Mouse (Mus musculus) embryonic fibroblast, embryonic 13.5 days (primary cell): ENCODE results near the gene 1700061G19Rik. TPM values are rescaled to one million over a fixed set of nuclear protein-coding genes. Genes with fewer than 3 reads are reported as not detected.
A peak's percentile ranks its signal among the peaks of the same experiment; 100 is the strongest.

Experiments
- H3K27ac ChIP-seq: 2 replicates; pipeline ENCODE4 v1.5.1; 2012; ENCODE audit warnings: low read length, control low read depth, inconsistent platforms; ENCODE audit not compliant: insufficient read depth
- H3K4me1 ChIP-seq: 2 replicates; pipeline ENCODE4 v1.6.1; 2011; ENCODE audit warnings: low read length; ENCODE audit not compliant: control insufficient read depth, insufficient read depth
- H3K4me3 ChIP-seq: 2 replicates; pipeline ENCODE4 v1.5.1; 2011; ENCODE audit warnings: mild to moderate bottlenecking, control low read depth, low read length; ENCODE audit not compliant: insufficient read depth
- CTCF ChIP-seq: IDR thresholded peaks from 2 replicates; pipeline ENCODE4 v1.5.1; 2011; ENCODE audit warnings: mild to moderate bottlenecking, control low read depth, low read length, moderate library complexity, borderline replicate concordance; ENCODE audit not compliant: insufficient read depth
- POLR2A ChIP-seq: IDR thresholded peaks from 2 replicates; pipeline ENCODE4 v1.6.1; 2011; ENCODE audit warnings: low read depth, mild to moderate bottlenecking, control low read depth, low read length, moderate library complexity
- polyA plus RNA-seq: library from polyadenylated mRNA; stranded (reverse); fragments of >200 nt; gene quantifications from 2 replicates; pipeline ENCODE4 v1.2.4, GENCODE M21; 2011; ENCODE audit warnings: low read depth; ENCODE audit not compliant: missing spikeins, insufficient read length

The 1700061G19Rik gene
- polyA plus RNA-seq, result not detected in 2 replicates

DNA sequence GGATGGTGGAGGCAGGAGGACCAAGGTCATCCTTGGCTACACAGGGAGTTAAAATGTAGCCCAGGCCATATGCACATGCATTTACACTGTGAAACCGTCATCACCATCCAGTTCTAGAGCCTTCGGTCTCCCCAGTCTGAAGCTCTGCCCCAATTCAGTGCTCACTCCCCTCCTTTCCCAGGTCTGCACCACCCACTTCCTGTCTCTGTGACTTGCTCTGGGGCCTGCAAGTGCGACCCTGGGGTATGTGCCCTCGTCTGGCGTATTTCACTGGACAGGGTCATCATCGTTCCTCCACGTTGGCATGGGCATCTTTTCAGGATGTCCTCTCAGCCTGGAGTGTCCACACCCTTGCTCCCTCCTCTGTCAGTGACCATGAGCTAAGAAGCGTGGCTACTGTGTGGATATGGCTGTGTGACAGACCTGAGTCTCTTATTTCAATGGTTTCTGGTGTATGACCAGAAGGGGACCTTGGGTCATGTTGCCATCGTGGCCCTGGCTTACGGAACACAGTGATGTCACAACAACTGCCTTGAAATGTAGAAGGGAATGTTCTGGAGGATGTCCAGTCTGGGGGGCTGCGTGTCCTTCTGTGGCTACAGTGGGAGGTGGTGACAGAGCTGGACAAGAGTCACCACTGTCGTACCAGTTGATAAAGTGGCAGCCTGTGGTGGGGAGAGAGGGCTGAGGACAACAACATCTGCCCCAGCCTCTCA, at the start of gene 1700061G19Rik:
1700061G19Rik (plus strand) TSS at position 542 of the 716 bp plus-strand sequence.
- TF ChIP-seq CTCF (no peak), POLR2A (no peak)
- H3K4me3 ChIP-seq, result no peak within 1 kb of the TSS
- no peak within 1 kb of the TSS for H3K27ac ChIP-seq
- no peaks in the 10 kb centered on the region for H3K4me1 ChIP-seq

DNA sequence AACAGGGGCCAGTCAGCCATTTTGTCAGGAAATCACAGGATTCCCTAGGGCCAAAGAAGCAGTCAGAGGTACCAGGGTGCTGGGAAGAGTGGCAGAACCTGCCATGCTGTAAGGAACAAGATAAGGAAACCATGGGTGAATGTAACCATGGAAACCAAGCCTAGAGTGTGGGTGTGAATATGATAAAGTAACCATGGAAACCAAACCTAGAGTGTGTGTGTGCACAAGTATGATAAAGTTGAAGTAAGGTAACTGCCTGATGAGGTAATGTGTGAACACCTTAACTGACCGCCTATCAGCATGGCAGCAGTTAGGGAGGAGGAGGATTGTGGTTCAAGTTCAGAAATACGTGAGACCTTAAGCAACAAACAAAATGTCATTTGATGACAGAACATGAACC, 48.6 kb upstream of the 1700061G19Rik start:
- TF ChIP-seq POLR2A (no peak), CTCF (no peak)
- Histone ChIP-seq H3K4me1 (no peaks in the 10 kb centered on the region), H3K4me3 (no peak overlapping the region), H3K27ac (no peak overlapping the region)

DNA sequence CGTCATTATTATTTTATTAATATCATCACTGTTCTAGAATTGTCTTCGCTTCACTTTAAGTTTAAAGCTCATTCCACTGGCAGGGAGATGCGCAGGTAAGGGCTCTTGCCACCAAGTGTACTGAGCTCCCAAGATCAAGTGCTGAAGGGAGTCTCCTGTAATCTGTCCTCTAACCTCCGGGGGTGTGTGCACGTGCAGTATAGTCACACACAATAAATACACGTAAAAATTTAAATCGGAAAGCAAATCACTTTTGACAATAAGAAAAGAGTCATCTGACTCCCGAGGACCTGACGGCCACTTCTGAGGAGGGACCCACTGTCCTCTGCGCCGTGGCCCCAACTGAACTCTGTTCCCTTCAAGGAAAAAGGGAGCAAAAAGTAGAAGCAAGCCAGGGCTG, 46.1 kb upstream of the 1700061G19Rik start:
- Histone ChIP-seq H3K27ac (no peak overlapping the region), H3K4me1 (no peaks in the 10 kb centered on the region), H3K4me3 (no peak overlapping the region)
- TF ChIP-seq POLR2A (no peak), CTCF (no peak)

DNA sequence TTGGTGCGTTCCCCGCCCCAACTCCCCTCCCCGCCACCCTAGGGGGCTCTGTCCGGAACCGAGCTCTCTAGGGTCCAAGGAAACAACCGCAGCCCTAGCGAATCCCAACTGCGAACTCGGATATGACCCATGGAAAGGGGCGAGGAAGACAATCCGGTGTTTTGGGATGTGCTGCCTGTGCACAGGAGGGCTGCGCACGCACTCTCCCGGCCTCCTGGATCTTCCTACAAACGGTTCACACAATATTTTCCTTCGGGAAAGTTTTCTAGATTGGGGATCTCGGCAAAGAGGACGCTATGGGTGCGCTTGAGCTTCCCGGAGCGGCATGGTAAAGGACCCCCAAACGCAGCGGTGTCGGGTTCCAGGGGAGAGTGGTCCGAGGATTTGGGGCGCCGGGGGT, 45.5 kb upstream of the 1700061G19Rik start:
- H3K4me1 ChIP-seq, result no peaks in the 10 kb centered on the region
- peak overlapping the region; percentile 42 for H3K4me3 ChIP-seq
- no peak overlapping the region for H3K27ac ChIP-seq
- TF ChIP-seq POLR2A (no peak), CTCF (no peak)

DNA sequence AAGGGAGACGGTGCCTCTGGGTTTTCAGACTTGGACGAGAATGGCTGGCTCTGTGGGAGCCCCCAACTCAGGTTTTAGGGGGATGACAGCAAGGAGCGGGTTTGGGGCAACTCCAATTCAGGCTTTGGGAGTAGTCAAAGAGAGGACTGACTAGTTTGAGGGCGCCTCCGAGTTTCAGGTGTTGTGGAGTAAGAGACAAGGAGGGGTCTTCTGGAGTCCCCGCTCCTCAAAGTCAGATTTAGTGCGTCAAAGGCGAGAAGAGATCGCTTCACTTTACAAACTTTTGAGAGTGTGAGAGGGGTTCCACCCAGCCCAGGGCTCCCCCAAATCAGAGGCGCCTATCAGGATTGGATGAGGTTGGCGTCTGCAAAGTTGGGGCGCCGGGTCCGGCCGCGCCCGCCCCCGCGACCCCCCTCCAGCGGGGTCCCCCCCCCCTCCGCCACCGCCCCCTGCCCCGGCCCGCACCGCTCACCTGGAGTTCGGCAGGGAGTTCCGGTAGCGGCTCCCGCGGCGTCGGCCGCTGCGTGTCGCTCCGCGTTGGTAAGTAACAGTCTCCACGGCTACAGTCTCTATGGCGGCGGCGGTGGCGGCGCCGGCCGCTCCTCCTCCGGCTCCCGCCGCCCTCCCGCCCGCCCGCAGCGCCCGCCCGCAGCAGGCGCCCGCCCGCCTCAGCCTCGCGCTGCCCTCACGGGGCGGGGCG, 44.7 kb upstream of the 1700061G19Rik start, which contains the start of gene Rfx2:
Rfx2 (minus strand) TSS at position 603 of the 700 bp plus-strand sequence.
- Histone ChIP-seq H3K4me1 (no peaks in the 10 kb centered on the region), H3K27ac (no peak within 1 kb of the TSS), H3K4me3 (peak within 1 kb of the TSS; percentile 42)
- TF ChIP-seq POLR2A, result no peak
- no peak for TF ChIP-seq CTCF

DNA sequence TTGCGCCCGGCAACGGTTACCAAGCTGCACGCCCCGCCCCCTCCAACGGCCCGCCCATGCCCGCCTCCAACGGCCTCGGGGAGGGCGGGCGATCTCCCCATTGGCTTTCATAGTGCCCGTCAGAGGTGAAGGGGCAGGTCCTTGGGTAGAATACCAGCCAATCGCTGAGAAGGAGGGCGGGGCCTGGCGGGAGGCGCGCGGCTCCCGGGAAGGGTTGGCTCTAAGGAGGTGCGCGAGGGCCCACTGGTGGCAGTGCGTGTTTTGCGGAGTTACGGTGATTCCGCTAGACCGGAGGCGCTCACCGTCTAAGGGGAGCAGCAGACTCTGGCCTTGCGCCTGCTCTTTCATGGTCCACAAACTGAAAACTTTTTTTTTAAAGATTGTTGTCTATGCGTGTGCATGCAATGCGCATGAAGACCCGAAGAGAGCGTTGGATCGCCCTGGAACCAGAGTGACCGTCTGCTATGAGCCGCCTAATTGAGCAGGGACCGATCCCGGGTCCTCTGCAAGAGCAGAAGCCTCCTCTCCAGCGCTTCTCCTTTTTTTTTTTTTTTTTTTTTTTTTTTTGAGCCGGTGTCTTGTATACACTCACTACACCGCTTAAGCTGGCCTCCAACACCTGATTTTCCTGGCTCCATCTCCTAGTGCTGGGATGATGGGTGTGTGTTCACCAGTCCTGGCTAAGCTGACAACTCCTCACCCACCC, 44.0 kb upstream of the 1700061G19Rik start:
- Histone ChIP-seq H3K4me1 (no peaks in the 10 kb centered on the region), H3K27ac (no peak overlapping the region), H3K4me3 (peak overlapping the region; percentile 31)
- peak; percentile 20; the same call in 1 of the 2 replicates for TF ChIP-seq CTCF
- TF ChIP-seq POLR2A, result no peak

DNA sequence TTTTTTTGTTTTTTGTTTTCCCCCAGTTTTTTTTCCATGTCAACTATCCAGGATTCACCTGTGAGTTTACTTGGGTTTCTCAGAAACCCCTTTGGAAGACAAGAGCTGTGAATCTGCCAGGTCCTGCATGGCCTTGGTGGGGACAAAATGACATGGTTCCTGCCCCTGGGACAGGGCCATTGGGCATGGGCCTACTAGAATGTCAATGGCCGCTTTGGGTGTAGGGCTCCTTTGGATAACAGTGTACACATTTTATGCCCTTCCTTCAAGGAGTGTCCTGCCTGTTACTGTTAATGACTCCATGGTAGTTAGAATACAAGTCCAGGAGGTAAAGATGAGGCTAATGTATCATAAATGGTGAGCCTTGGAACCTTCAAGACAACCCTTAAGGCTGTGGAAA, 42.4 kb upstream of the 1700061G19Rik start:
- no peak for TF ChIP-seq CTCF
- Histone ChIP-seq H3K27ac (no peak overlapping the region), H3K4me1 (no peaks in the 10 kb centered on the region), H3K4me3 (no peak overlapping the region)

DNA sequence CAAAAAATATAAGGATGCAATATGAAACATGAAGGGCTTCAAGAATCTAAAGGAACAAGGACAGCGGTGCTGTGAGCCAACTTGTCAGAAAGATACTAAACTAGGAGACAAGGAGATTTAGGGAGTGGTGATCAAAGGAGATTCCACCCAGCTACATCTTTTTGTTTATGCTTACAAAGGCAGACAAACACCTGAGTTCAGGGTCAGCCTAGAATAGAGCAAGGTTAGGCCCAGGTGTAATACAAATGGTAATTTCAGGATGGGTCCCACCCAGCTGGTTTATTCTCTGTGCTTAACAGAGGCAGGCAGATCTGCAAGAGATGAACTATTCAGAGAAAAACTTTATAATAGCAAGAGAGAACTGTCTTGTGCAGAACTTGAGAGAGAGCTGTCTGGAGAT, 41.9 kb upstream of the 1700061G19Rik start:
- H3K4me1 ChIP-seq, result no peaks in the 10 kb centered on the region
- no peak overlapping the region for H3K4me3 ChIP-seq
- TF ChIP-seq POLR2A (no peak), CTCF (no peak)
- H3K27ac ChIP-seq, result no peak overlapping the region

DNA sequence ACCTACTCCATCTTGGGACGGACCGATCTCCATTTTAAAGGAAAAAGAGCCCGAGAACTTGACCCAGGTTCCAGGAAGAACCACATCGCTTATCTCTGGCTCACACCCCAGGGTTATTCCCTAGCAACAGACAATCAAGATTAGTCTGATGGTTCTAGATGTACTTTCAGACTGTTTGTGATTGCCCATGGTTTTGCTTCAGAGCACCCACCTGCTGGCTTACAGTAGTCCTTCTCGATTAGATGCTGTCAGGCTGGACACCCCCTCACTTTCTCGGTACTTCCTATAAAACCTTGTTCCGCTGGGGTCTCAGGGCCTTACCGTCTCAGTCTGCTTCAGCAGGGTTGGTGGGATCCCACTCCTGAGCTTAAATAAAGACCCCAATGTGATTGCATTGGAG, 38.9 kb upstream of the 1700061G19Rik start:
- no peak overlapping the region for H3K27ac ChIP-seq
- H3K4me1 ChIP-seq, result no peaks in the 10 kb centered on the region
- no peak for TF ChIP-seq CTCF
- TF ChIP-seq POLR2A, result no peak
- H3K4me3 ChIP-seq, result no peak overlapping the region
